Mouse (Mus musculus) limb, embryonic 10.5 days (tissue): ENCODE measurements around the gene Zdhhc14. TPM values are rescaled to one million over a fixed set of nuclear protein-coding genes. Genes with fewer than 3 reads are reported as not detected.
A peak's percentile ranks its signal among the peaks of the same experiment; 100 is the strongest.

Source experiments
- DNase-seq: peaks from one replicate; pipeline ENCODE4 v3.0.0-alpha.2; 2017; ENCODE audit warnings: low spot score
- H3K27ac ChIP-seq: fragments of 300-500 bp; sonication (generic); 2 replicates; pipeline ENCODE4 v1.5.1; 2016; ENCODE audit warnings: mild to moderate bottlenecking
- H3K27me3 ChIP-seq: fragments of 300-500 bp; sonication (generic); 2 replicates; pipeline ENCODE4 v1.6.1; 2016; ENCODE audit warnings: low read depth, mild to moderate bottlenecking; ENCODE audit not compliant: poor library complexity, severe bottlenecking
- H3K36me3 ChIP-seq: fragments of 300-500 bp; sonication (generic); 2 replicates; pipeline ENCODE4 v1.6.1; 2016; ENCODE audit warnings: mild to moderate bottlenecking, moderate library complexity
- H3K4me1 ChIP-seq: fragments of 300-500 bp; sonication (generic); 2 replicates; pipeline ENCODE4 v1.6.1; 2016
- H3K4me3 ChIP-seq: fragments of 300-500 bp; sonication (generic); 2 replicates; pipeline ENCODE4 v1.5.1; 2016; ENCODE audit warnings: mild to moderate bottlenecking, moderate library complexity
- H3K9me3 ChIP-seq: fragments of 300-500 bp; sonication (generic); replicated peaks from 2 replicates; pipeline ENCODE4 v1.6.1; 2016; ENCODE audit warnings: mild to moderate bottlenecking
- WGBS: fragments of 180-500 bp; shearing (Covaris S2); methylation state at CpG from one replicate; pipeline ENCODE4 v1.1.7; 2016; 5-methylcytosine and 5-hydroxymethylcytosine counted together
- polyA plus RNA-seq: library from polyadenylated mRNA; unstranded; fragments of >200 nt; fragmentation: Nextera tagmentation; extraction: Ambion mirVana; gene quantifications from 2 replicates; pipeline ENCODE4 v1.2.1, GENCODE M21; 2016

Gene Zdhhc14
- polyA plus RNA-seq, 1 experiment from 2014 or later: 0.66 TPM

GRCm38 (mm10) chr17:5572096-5572730, 79.9 kb downstream of the Zdhhc14 start:
- H3K27me3 ChIP-seq: no peaks in the 10 kb centered on the region
- WGBS: 90% methylated on average over 1 of the region's 1 CpGs
- DNase-seq: no peak
- no peaks in the 10 kb centered on the region for H3K36me3 ChIP-seq
- H3K27ac ChIP-seq: no peak overlapping the region
- H3K9me3 ChIP-seq: no peaks in the 10 kb centered on the region
- H3K4me3 ChIP-seq: no peak overlapping the region
- 0 out of 2 replicates have a peak, but pooled peaks cover 6% of the 10 kb centered on the region for H3K4me1 ChIP-seq

DNA sequence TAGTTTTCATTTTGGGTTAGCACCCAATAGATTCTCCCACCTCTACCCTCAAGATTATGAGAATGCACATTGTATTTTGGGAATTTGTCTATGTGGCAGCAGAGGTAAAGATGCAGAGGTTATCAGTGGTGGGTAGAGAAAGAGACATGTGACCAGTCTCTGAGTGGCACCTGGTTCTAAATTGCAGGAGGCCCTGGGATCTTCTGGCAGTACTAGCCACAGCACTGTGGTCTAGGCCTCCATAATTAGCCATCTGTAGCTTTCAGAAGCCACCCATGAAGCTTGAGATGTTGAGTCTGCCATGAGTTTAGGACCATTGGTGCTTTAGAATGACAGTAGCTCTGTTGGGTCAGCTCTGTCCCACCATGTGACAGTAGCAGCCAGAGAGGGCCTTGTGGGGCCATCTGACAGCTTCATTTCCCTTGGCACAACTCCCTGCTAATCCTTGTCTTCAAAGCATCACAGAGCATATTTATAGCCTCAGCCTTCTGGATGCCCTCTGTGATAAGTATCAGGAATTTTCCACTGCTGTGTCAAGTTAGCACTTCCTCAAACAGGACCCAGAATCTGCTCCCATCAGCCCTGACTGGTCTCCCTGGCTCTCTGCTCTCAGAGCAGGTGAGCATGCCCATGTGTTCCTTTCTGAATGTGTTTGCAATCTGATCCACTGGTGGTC, 80.5 kb downstream of the Zdhhc14 start:
- H3K4me1 ChIP-seq: peaks cover 4% of the 10 kb centered on the region; the same call in 1 of the 2 replicates
- no peaks in the 10 kb centered on the region for H3K27me3 ChIP-seq
- no peak overlapping the region for H3K4me3 ChIP-seq
- H3K9me3 ChIP-seq: no peaks in the 10 kb centered on the region
- no peak for DNase-seq
- H3K27ac ChIP-seq: no peak overlapping the region
- no peaks in the 10 kb centered on the region for H3K36me3 ChIP-seq

DNA sequence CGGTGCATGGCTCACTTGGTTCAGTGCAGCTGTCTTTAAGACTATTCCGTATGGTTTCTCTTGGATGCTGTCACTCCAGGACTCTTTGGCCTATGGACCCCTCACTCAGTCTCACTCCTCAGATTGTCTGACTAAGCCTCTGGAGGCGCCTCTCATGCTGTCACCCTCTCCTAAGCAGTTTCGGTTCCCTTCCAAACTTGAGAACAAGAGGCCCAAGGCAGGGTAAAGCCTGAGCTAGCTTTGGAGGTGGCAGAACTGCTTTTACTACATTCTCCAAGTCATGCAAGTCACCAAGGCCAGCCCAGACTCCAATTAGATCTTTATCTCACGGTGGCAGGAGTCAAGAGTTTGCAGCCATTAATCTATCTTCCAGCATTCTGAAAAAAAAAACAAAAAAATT, 82.3 kb downstream of the Zdhhc14 start:
- 79% methylated on average over 5 of the region's 5 CpGs for WGBS

DNA sequence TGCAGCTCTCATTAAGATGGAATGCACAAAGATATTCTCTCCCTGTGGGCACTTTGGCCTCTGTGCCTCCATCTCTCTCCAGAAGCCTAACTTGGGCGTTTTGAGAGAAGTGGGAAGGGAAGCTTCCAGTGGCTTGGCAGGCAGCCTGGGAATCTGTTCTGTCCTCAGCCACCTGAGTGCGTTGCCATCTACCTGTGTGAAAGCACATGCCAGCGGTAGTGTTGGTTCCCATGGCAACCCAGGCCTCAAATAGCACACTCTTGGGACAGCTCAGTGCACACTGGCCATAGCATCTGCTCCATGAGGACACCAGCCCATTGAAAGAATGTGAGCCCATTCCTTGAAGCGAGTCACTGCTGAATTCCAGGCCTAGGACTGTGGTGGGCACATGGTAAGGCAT, 83.2 kb downstream of the Zdhhc14 start:
- H3K27me3 ChIP-seq: no peaks in the 10 kb centered on the region
- no peak overlapping the region for H3K27ac ChIP-seq
- H3K9me3 ChIP-seq: no peaks in the 10 kb centered on the region
- H3K4me3 ChIP-seq: no peak overlapping the region
- DNase-seq: no peak
- 75% methylated on average over 4 of the region's 4 CpGs for WGBS
- no peaks in the 10 kb centered on the region for H3K36me3 ChIP-seq
- H3K4me1 ChIP-seq: peaks cover 4% of the 10 kb centered on the region; the same call in 1 of the 2 replicates

More for the DNA sequence above, 82.3 kb downstream of the Zdhhc14 start:
- Histone ChIP-seq H3K9me3 (no peaks in the 10 kb centered on the region), H3K4me1 (peaks cover 4% of the 10 kb centered on the region; the same call in 1 of the 2 replicates), H3K27me3 (no peaks in the 10 kb centered on the region), H3K27ac (no peak overlapping the region), H3K36me3 (no peaks in the 10 kb centered on the region), H3K4me3 (no peak overlapping the region)
- DNase-seq: no peak

- H3K4me1 ChIP-seq: peaks cover 17% of the 10 kb centered on the region
- WGBS: 92% methylated on average over 3 of the region's 3 CpGs
- no peak overlapping the region for H3K27ac ChIP-seq
- H3K36me3 ChIP-seq: no peaks in the 10 kb centered on the region
- H3K27me3 ChIP-seq: no peaks in the 10 kb centered on the region
- no peak for DNase-seq
- H3K9me3 ChIP-seq: no peaks in the 10 kb centered on the region
- no peak overlapping the region for H3K4me3 ChIP-seq
These were observed 89.9 kb downstream of the Zdhhc14 start for GRCm38 (mm10) chr17:5582232-5582631.

GRCm38 (mm10) chr17:5582937-5583336, 90.6 kb downstream of the Zdhhc14 start:
- no peaks in the 10 kb centered on the region for H3K36me3 ChIP-seq
- no peak overlapping the region for H3K4me3 ChIP-seq
- no peak for DNase-seq
- WGBS: 91% methylated on average over 5 of the region's 5 CpGs
- H3K9me3 ChIP-seq: no peaks in the 10 kb centered on the region
- H3K27ac ChIP-seq: no peak overlapping the region
- H3K4me1 ChIP-seq: peaks cover 17% of the 10 kb centered on the region
- H3K27me3 ChIP-seq: no peaks in the 10 kb centered on the region

- DNase-seq: peak; percentile 64
- no peak overlapping the region for H3K27ac ChIP-seq
- 58% methylated on average over 12 of the region's 12 CpGs for WGBS
These were observed 91.3 kb downstream of the Zdhhc14 start for GRCm38 (mm10) chr17:5583472-5584145.

GRCm38 (mm10) chr17:5591604-5592209, 99.3 kb downstream of the Zdhhc14 start:
- H3K4me1 ChIP-seq: peaks cover 12% of the 10 kb centered on the region; the same call in 1 of the 2 replicates
- no peaks in the 10 kb centered on the region for H3K9me3 ChIP-seq
- H3K36me3 ChIP-seq: no peaks in the 10 kb centered on the region
- no peak overlapping the region for H3K4me3 ChIP-seq
- no peak overlapping the region for H3K27ac ChIP-seq
- WGBS: 76% methylated on average over 6 of the region's 6 CpGs
- no peaks in the 10 kb centered on the region for H3K27me3 ChIP-seq
- no peak for DNase-seq

More at GRCm38 (mm10) chr17:5583472-5584145, 91.3 kb downstream of the Zdhhc14 start:
- no peak overlapping the region for H3K4me3 ChIP-seq
- no peaks in the 10 kb centered on the region for H3K9me3 ChIP-seq
- peaks cover 21% of the 10 kb centered on the region for H3K4me1 ChIP-seq
- H3K27me3 ChIP-seq: no peaks in the 10 kb centered on the region
- H3K36me3 ChIP-seq: no peaks in the 10 kb centered on the region

DNA sequence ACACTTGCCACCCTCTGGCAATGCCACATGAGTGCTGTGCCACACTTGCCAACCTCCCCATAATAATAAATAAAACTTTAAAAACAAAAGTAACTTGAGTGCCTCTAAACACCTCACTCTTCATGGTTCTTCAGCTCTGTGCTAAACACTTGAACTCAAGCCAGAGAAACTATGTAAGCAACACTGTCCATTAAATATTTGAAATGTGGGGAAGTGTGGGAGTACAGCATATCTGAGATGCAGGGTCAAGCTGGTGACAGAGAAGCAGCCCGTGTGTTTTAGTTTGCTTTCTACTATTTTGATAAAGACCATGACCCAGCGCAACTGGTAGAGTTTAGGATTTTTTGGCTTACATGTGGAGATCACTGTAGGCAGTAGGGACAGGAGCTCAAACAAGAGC, 100.7 kb downstream of the Zdhhc14 start:
- no peaks in the 10 kb centered on the region for H3K36me3 ChIP-seq
- no peak for DNase-seq
- 90% methylated on average over 2 of the region's 2 CpGs for WGBS
- no peaks in the 10 kb centered on the region for H3K27me3 ChIP-seq
- no peaks in the 10 kb centered on the region for H3K9me3 ChIP-seq
- H3K4me3 ChIP-seq: no peak overlapping the region
- H3K27ac ChIP-seq: no peak overlapping the region
- peaks cover 13% of the 10 kb centered on the region; the same call in 1 of the 2 replicates for H3K4me1 ChIP-seq

- WGBS: 69% methylated on average over 5 of the region's 5 CpGs
- H3K27me3 ChIP-seq: no peaks in the 10 kb centered on the region
- no peaks in the 10 kb centered on the region for H3K9me3 ChIP-seq
- no peak overlapping the region for H3K27ac ChIP-seq
- no peak overlapping the region for H3K4me3 ChIP-seq
- no peaks in the 10 kb centered on the region for H3K36me3 ChIP-seq
- 0 out of 2 replicates have a peak, but pooled peaks cover 6% of the 10 kb centered on the region for H3K4me1 ChIP-seq
- no peak for DNase-seq
These were observed 102.7 kb downstream of the Zdhhc14 start for GRCm38 (mm10) chr17:5595068-5595467.

DNA sequence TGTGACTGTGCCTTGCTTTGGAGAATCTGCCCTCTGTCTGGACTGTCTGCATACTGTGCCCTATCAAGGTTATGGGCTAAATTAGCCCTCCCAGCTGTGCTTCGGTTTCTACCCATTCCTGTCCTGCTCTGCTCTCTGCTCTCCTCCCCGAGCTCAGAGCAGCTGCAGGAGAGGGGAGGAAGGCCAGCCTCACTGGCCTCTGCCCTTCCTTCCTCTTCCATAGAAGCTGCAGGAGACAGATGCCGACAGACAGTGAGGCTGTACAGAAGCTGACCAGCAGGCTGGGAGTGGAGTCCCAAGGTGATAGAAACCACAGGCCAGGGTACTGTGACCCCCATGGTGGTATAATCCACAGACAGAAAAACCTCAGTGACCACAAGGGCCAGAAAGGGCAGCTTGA, 104.1 kb downstream of the Zdhhc14 start:
- 41% methylated on average over 3 of the region's 3 CpGs for WGBS
- no peak overlapping the region; the same call in 1 of the 2 replicates for H3K27ac ChIP-seq
- no peaks in the 10 kb centered on the region for H3K36me3 ChIP-seq
- DNase-seq: no peak
- no peaks in the 10 kb centered on the region for H3K27me3 ChIP-seq
- H3K9me3 ChIP-seq: no peaks in the 10 kb centered on the region
- H3K4me1 ChIP-seq: 0 out of 2 replicates have a peak, but pooled peaks cover 6% of the 10 kb centered on the region
- no peak overlapping the region for H3K4me3 ChIP-seq

DNA sequence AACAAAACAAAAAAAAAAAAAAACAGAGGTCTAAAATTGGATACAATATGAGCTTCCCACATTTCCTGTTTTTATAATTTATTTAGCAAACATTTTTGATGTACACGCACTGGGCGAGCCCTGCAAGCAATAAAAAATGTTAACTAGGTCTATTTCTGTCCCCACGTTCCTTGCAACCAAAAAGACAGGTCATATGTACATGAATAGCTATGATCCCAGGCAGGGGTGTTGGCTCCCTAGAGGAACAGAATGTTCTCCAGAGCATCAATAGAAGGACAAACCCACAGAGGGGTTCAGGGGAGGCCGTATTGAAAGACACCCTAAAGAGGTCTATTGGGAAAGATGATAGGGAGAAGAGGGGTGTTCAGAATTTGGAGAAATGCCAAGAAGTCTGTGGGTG, 106.6 kb downstream of the Zdhhc14 start:
- DNase-seq: no peak
- 90% methylated on average over 4 of the region's 4 CpGs for WGBS
- Histone ChIP-seq H3K9me3 (no peaks in the 10 kb centered on the region), H3K36me3 (no peaks in the 10 kb centered on the region), H3K4me1 (0 out of 2 replicates have a peak, but pooled peaks cover 6% of the 10 kb centered on the region), H3K27me3 (no peaks in the 10 kb centered on the region), H3K4me3 (no peak overlapping the region), H3K27ac (no peak overlapping the region)
